Mouse (Mus musculus) urinary bladder, postnatal 10 days (tissue): ENCODE measurements around the gene Fjx1.

Source experiments
- DNase-seq: peaks from one replicate; pipeline ENCODE4 v3.0.0; 2022; ENCODE audit warnings: low spot score

Gene Fjx1

GRCm38 (mm10) chr2:102451671-102452549 lies at the start of gene Fjx1:
Fjx1 (minus strand) TSS chr2:102452499.
- no peak for DNase-seq

GRCm38 (mm10) chr2:102500001-102500689 lies 47.8 kb upstream of the Fjx1 start:
- no peak for DNase-seq

- no peak for DNase-seq
These were observed 28.4 kb upstream of the Fjx1 start for GRCm38 (mm10) chr2:102480738-102481137.

GRCm38 (mm10) chr2:102476101-102476500 lies 23.8 kb upstream of the Fjx1 start:
- DNase-seq, result no peak

- DNase-seq, result no peak
These were observed 16.3 kb upstream of the Fjx1 start for GRCm38 (mm10) chr2:102468645-102469044.

GRCm38 (mm10) chr2:102464342-102464732 lies 12.0 kb upstream of the Fjx1 start:
- no peak for DNase-seq

GRCm38 (mm10) chr2:102463587-102464341 lies 11.5 kb upstream of the Fjx1 start:
- DNase-seq, result no peak

GRCm38 (mm10) chr2:102461491-102461890 lies 9.2 kb upstream of the Fjx1 start:
- no peak for DNase-seq

GRCm38 (mm10) chr2:102455126-102455525 lies 2.8 kb upstream of the Fjx1 start:
- DNase-seq, result no peak

- no peak for DNase-seq
These were observed 1.1 kb upstream of the Fjx1 start for GRCm38 (mm10) chr2:102453447-102453846.

GRCm38 (mm10) chr2:102450761-102451670 lies 1.3 kb downstream of the Fjx1 start:
- peak; percentile 14 for DNase-seq

GRCm38 (mm10) chr2:102450248-102450760 lies 2.0 kb downstream of the Fjx1 start:
- DNase-seq, result no peak

- DNase-seq, result no peak
These were observed 2.6 kb downstream of the Fjx1 start for GRCm38 (mm10) chr2:102449630-102450247.

GRCm38 (mm10) chr2:102449056-102449455 lies 3.2 kb downstream of the Fjx1 start:
- DNase-seq, result no peak

GRCm38 (mm10) chr2:102447831-102448230 lies 4.5 kb downstream of the Fjx1 start:
- DNase-seq, result no peak

- DNase-seq, result no peak
These were observed 5.4 kb downstream of the Fjx1 start for GRCm38 (mm10) chr2:102446851-102447250.

GRCm38 (mm10) chr2:102437357-102438030 lies 14.8 kb downstream of the Fjx1 start:
- DNase-seq, result no peak

GRCm38 (mm10) chr2:102433879-102434278 lies 18.4 kb downstream of the Fjx1 start:
- DNase-seq, result no peak

- DNase-seq, result no peak
These were observed 21.2 kb downstream of the Fjx1 start for GRCm38 (mm10) chr2:102431084-102431483.

GRCm38 (mm10) chr2:102427974-102428373 lies 24.3 kb downstream of the Fjx1 start:
- no peak for DNase-seq
